ENCODE assay signal across 8 mouse cellular contexts in the genomic region with DNA sequence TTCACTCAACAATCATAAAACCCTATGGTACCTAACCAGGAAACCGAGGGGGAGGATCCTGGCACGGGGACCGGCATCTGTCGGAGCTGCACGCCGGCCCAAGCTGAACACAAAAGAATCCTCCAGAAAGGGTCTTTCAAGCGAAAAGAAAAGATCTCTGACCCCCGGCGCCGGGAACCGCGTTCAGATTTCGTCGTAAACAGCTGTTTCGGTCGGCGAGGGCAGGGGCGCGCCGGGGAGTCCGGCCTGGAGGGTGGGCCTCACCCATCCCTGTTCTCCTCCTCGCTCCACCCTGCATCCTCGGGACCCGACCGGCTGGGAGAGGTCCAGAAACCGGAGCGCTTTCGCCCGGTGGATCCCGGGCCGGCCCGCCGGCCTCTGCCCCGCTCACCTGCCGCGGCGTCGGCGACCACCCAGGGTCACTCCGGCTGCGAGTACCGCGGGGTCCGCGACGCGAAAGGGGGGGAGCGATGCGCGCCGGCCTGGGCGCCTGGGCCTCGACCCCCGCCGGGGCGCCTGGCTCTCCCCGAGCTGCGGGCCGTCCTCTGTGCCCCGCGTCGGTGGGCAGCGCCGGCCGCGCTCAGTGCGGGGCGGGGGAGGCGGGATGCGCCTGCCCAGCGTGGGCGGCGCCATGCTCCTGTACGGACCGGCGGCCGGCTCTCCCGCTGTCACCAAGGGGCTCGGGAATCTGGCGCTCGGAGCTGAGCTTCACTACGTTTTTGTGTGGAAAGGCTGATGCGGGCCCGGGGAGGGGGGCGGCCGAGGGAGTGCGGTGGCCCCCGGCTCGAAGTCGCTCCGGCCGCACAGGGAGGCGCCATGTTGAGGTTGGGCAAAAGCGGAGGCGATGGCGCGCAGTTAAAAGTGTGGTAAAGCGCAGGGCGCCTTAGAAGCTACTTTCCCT. TPM values are rescaled to one million over a fixed set of nuclear protein-coding genes. Genes with fewer than 3 reads are reported as not detected.
A peak's percentile ranks its signal among the peaks of the same experiment; 100 is the strongest.
DNase-seq lines count a peak whose midpoint lies in the region; ATAC-seq and TF ChIP-seq lines count a peak whose summit lies in the region.

A gene (minus strand): TSS at position 585 of the 901 bp plus-strand sequence.

- H3K4me1 ChIP-seq in embryonic facial prominence, embryonic 11.5 days (ENCODE audit: control insufficient read depth, insufficient read depth, low read length), result no peaks in the 10 kb centered on the region
- peaks cover 13% of the 10 kb centered on the region for H3K4me1 ChIP-seq in limb, embryonic 14.5 days (ENCODE audit: control insufficient read depth, insufficient read depth, low read length)
- peaks cover 25% of the 10 kb centered on the region for H3K4me1 ChIP-seq in midbrain, embryonic 15.5 days
- no peaks in the 10 kb centered on the region for H3K4me1 ChIP-seq in spleen, adult 2 months (ENCODE audit: control insufficient read depth, insufficient read depth, insufficient read length)

- H3K4me2 ChIP-seq in embryonic facial prominence, embryonic 11.5 days (ENCODE audit: low read depth, low read length), result peak within 1 kb of the TSS; percentile 71
- H3K4me2 ChIP-seq in limb, embryonic 14.5 days (replicated peaks; ENCODE audit: low read depth, low read length, severe bottlenecking), result peak within 1 kb of the TSS; percentile 64
- peak within 1 kb of the TSS; percentile 78 for H3K4me2 ChIP-seq in midbrain, embryonic 15.5 days

- peak; percentile 74 for DNase-seq in layer of hippocampus, adult 11-12 months (ENCODE audit: low spot score)
- DNase-seq in layer of hippocampus, adult 9-10 months (ENCODE audit: low spot score), result no peak
- peak; percentile 71 for DNase-seq in embryonic facial prominence, embryonic 11.5 days (ENCODE audit: low spot score)
- DNase-seq in heart, adult 8-10 months (ENCODE audit: low spot score), result peak; percentile 50
- DNase-seq in kidney, adult 9 months, result peak; percentile 69
- DNase-seq in limb, embryonic 14.5 days (ENCODE audit: low spot score), result peak; percentile 68
- peak in 1 of 2 experiments; percentile 25 for DNase-seq in spleen, adult 2 months (ENCODE audit: low read depth in 1 of 2, low spot score in 2 of 2)

- H3K27ac ChIP-seq in embryonic facial prominence, embryonic 11.5 days (replicated peaks; ENCODE audit: low read depth, low read length), result peak within 1 kb of the TSS; percentile 63
- peak within 1 kb of the TSS; percentile 91 for H3K27ac ChIP-seq in limb, embryonic 14.5 days (replicated peaks; ENCODE audit: low read depth, low read length)
- peak within 1 kb of the TSS; percentile 94 for H3K27ac ChIP-seq in midbrain, embryonic 15.5 days
- peak within 1 kb of the TSS; percentile 57; the same call in 1 of the 2 replicates for H3K27ac ChIP-seq in spleen, adult 2 months (ENCODE audit: insufficient read depth, low read length)

- TF ChIP-seq POLR2A in limb, embryonic 14.5 days (IDR thresholded peaks at IDR 0.05; ENCODE audit: borderline replicate concordance, extremely low read depth, insufficient read depth, insufficient read length), result 0 out of 2 replicates have a peak, but pooled peaks have one; percentile 22
- no peak for TF ChIP-seq POLR2A in spleen, adult 2 months (IDR thresholded peaks at IDR 0.05; ENCODE audit: low read depth, low read length)

- no peaks in the 10 kb centered on the region for H3K36me3 ChIP-seq in embryonic facial prominence, embryonic 11.5 days (replicated peaks; ENCODE audit: control insufficient read depth, insufficient read depth, low read depth, low read length)
- H3K36me3 ChIP-seq in limb, embryonic 14.5 days (ENCODE audit: control insufficient read depth, insufficient read depth, low read length), result 0 out of 2 replicates have a peak, but pooled peaks cover 7% of the 10 kb centered on the region
- no peaks in the 10 kb centered on the region for H3K36me3 ChIP-seq in midbrain, embryonic 15.5 days (replicated peaks)
- no peaks in the 10 kb centered on the region for H3K36me3 ChIP-seq in spleen, adult 2 months (ENCODE audit: control insufficient read depth, insufficient read depth, low read length)

- H3K27me3 ChIP-seq in embryonic facial prominence, embryonic 11.5 days (ENCODE audit: control insufficient read depth, insufficient read depth, low read length), result no peaks in the 10 kb centered on the region
- H3K27me3 ChIP-seq in limb, embryonic 14.5 days (ENCODE audit: control insufficient read depth, insufficient read depth, low read length), result no peaks in the 10 kb centered on the region
- no peaks in the 10 kb centered on the region for H3K27me3 ChIP-seq in midbrain, embryonic 15.5 days (replicated peaks)
- peaks cover 8% of the 10 kb centered on the region for H3K27me3 ChIP-seq in spleen, adult 2 months (ENCODE audit: control insufficient read depth, insufficient read depth, low read length)

- no peaks in the 10 kb centered on the region for H3K9me3 ChIP-seq in embryonic facial prominence, embryonic 11.5 days (replicated peaks; ENCODE audit: control insufficient read depth, low read length)
- no peaks in the 10 kb centered on the region for H3K9me3 ChIP-seq in limb, embryonic 14.5 days (ENCODE audit: control insufficient read depth, low read length)
- H3K9me3 ChIP-seq in midbrain, embryonic 15.5 days, result no peaks in the 10 kb centered on the region

- peak within 1 kb of the TSS; percentile 81 for H3K4me3 ChIP-seq in embryonic facial prominence, embryonic 11.5 days (ENCODE audit: low read depth, low read length)
- peak within 1 kb of the TSS; percentile 76 for H3K4me3 ChIP-seq in limb, embryonic 14.5 days (replicated peaks; ENCODE audit: low read length)
- H3K4me3 ChIP-seq in midbrain, embryonic 15.5 days, result peak within 1 kb of the TSS; percentile 91
- H3K4me3 ChIP-seq in spleen, adult 2 months (ENCODE audit: extremely low read depth, insufficient read depth, insufficient read length), result peak within 1 kb of the TSS; percentile 61

- peak within 1 kb of the TSS; percentile 87 for H3K9ac ChIP-seq in embryonic facial prominence, embryonic 11.5 days (replicated peaks; ENCODE audit: low read length)
- peak within 1 kb of the TSS; percentile 86 for H3K9ac ChIP-seq in limb, embryonic 14.5 days (ENCODE audit: low read depth, low read length, severe bottlenecking)
- peak within 1 kb of the TSS; percentile 89 for H3K9ac ChIP-seq in midbrain, embryonic 15.5 days

- peak; percentile 92 for ATAC-seq in embryonic facial prominence, embryonic 11.5 days (replicated peaks; ENCODE audit: insufficient number of reproducible peaks, low FRiP score, low TSS enrichment, low read depth)
- ATAC-seq in limb, embryonic 14.5 days (ENCODE audit: low FRiP score, low read depth), result peak; percentile 90
- peak; percentile 97 for ATAC-seq in midbrain, embryonic 15.5 days (replicated peaks)

- WGBS in embryonic facial prominence, embryonic 11.5 days, result under 1% methylated on average over 75 of the region's 99 CpGs
- under 1% methylated on average over 66 of the region's 99 CpGs for WGBS in limb, embryonic 14.5 days
- WGBS in midbrain, embryonic 15.5 days, result under 1% methylated on average over 87 of the region's 99 CpGs
- WGBS in spleen, adult 2 months, result 2% methylated on average over 95 of the region's 99 CpGs

- no peak for TF ChIP-seq CTCF in spleen, adult 2 months (IDR thresholded peaks at IDR 0.05; ENCODE audit: extremely low read depth, insufficient read depth, insufficient read length, insufficient replicate concordance)

RNA-seq across cellular contexts. Expression of the gene that starts here (rescaled TPM):
- 62.5 and 63.1 TPM in 2 replicates for polyA plus RNA-seq in embryonic facial prominence, embryonic 11.5 days (2014; fragmentation: Nextera tagmentation; extraction: Ambion mirVana)
- total RNA-seq in heart, adult 8-10 months (2022), result 10 to 100 TPM in 2 of 4 experiments, 1 to 10 TPM in 2; 8.4 to 10.7 (median 9.7) TPM
- 16.7 and 22.5 TPM in 2 replicates for polyA plus RNA-seq in limb, embryonic 14.5 days (2012; rRNA removed)
- polyA plus RNA-seq in limb, embryonic 14.5 days (2014; fragmentation: Nextera tagmentation; extraction: Ambion mirVana), result 47.6 and 50.8 TPM in 2 replicates
- 59.5 and 65.1 TPM in 2 replicates for polyA plus RNA-seq in midbrain, embryonic 15.5 days (2015; fragmentation: Nextera tagmentation; extraction: Ambion mirVana)
- polyA plus RNA-seq in spleen, adult 2 months (2012; rRNA removed), result 2.1 and 3.3 TPM in 2 replicates
